Mouse (Mus musculus): ENCODE data around the gene Chaf1a. TPM values are rescaled to one million over a fixed set of nuclear protein-coding genes. Genes with fewer than 3 reads are reported as not detected.

Chaf1a gene
- polyA plus RNA-seq, 1 experiment from 2014 or later: 38.0 TPM

DNA sequence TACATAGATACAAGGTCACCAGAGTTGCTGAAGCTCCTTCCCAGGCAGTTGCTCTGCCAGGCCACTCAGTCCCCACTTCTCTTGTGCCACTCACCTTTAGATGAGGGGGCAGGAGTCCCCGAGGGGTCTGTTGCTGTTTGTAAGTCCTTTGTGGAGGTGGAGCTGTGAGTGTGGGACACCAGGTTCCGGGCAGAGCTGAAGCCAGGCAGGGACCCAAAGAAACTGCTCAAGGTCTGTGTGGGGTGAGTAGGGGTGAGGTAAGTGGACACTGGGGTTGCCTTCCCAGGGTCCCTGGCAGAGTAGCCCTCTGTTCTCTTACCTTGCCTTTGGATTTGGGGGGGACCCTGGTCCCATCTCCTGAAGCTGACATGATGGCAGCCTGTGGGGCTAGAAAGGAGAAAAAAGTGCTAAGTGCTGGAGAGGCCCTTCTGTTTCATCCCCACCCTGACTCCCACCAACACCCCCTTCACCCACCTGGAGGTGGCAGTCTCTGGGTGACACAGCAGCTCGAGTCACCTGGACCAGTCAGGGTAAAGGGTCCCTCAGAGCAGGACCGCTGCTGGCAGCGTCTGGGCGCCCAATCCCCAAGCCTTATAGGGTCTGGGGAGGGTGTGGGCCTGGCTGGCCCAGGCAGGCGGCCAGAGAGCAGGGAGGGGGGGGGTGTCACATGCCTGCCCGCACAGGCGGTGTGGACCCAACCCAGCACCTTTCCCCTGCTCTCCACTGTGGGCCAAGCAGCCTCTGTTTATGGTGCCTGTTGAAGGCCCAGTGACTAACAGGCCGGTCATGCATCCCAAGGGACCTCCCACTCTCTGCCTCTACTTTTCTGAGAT is 69.2 kb downstream of the Chaf1a start, which contains the start of gene Plin4:
TSS of gene Plin4 (minus strand) at position 585 of the 833 bp plus-strand sequence.
- DNase-seq (ENCODE audit: low spot score) (no peak), ATAC-seq (replicated peaks; ENCODE audit: low FRiP score) (no peak)
- Histone ChIP-seq H3K4me1 (replicated peaks; ENCODE audit: control insufficient read depth, insufficient read depth, low read length) (no peaks in the 10 kb centered on the region), H3K9ac (ENCODE audit: low read length) (no peak within 1 kb of the TSS), H3K4me2 (ENCODE audit: low read depth, low read length, severe bottlenecking) (no peak within 1 kb of the TSS), H3K9me3 (ENCODE audit: control insufficient read depth, low read length) (no peaks in the 10 kb centered on the region), H3K4me3 (ENCODE audit: low read depth, low read length) (no peak within 1 kb of the TSS), H3K27me3 (ENCODE audit: control insufficient read depth, insufficient read depth, low read length) (no peaks in the 10 kb centered on the region), H3K36me3 (ENCODE audit: control insufficient read depth, insufficient read depth, low read length) (no peaks in the 10 kb centered on the region), H3K27ac (ENCODE audit: low read depth, low read length) (no peak within 1 kb of the TSS)
- 59% methylated on average over 10 of the region's 10 CpGs for WGBS

- H3K4me2 ChIP-seq (ENCODE audit: low read depth, low read length, severe bottlenecking): no peak overlapping the region
- no peak overlapping the region for H3K27ac ChIP-seq (ENCODE audit: low read depth, low read length)
- no peak overlapping the region for H3K4me3 ChIP-seq (ENCODE audit: low read depth, low read length)
- no peak overlapping the region for H3K9ac ChIP-seq (ENCODE audit: low read length)
- 70% methylated on average over 4 of the region's 4 CpGs for WGBS
- DNase-seq (ENCODE audit: low spot score) (no peak), ATAC-seq (replicated peaks; ENCODE audit: low FRiP score) (no peak)
- H3K27me3 ChIP-seq (ENCODE audit: control insufficient read depth, insufficient read depth, low read length): no peaks in the 10 kb centered on the region
- no peaks in the 10 kb centered on the region for H3K36me3 ChIP-seq (ENCODE audit: control insufficient read depth, insufficient read depth, low read length)
- no peaks in the 10 kb centered on the region for H3K9me3 ChIP-seq (ENCODE audit: control insufficient read depth, low read length)
- no peaks in the 10 kb centered on the region for H3K4me1 ChIP-seq (replicated peaks; ENCODE audit: control insufficient read depth, insufficient read depth, low read length)
Observed at GRCm38 (mm10) chr17:56110571-56110970, 70.3 kb downstream of the Chaf1a start.

DNA sequence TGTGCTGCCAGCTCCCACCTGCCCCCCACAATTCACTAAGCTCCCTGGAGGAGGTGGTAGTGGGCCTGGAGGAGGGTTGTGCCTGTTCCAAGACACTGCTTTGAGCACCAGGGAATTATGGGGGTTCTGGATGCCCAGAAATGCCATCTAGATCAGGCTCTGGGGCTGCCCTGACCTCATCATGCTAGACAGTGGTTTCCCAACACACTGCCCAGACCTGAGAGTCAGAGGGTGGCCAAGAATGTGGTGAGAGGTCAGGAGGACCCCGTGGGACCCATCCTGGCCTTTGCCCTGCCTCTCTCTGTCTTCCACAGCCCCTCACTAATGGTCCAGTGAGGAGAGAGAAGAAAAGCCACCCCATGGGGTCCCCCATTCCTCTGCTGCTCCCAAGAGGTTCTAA is 70.8 kb downstream of the Chaf1a start:
- Histone ChIP-seq H3K4me3 (ENCODE audit: low read depth, low read length) (no peak overlapping the region), H3K9me3 (ENCODE audit: control insufficient read depth, low read length) (no peaks in the 10 kb centered on the region), H3K4me1 (replicated peaks; ENCODE audit: control insufficient read depth, insufficient read depth, low read length) (no peaks in the 10 kb centered on the region), H3K9ac (ENCODE audit: low read length) (no peak overlapping the region), H3K36me3 (ENCODE audit: control insufficient read depth, insufficient read depth, low read length) (no peaks in the 10 kb centered on the region), H3K4me2 (ENCODE audit: low read depth, low read length, severe bottlenecking) (no peak overlapping the region), H3K27ac (ENCODE audit: low read depth, low read length) (no peak overlapping the region), H3K27me3 (ENCODE audit: control insufficient read depth, insufficient read depth, low read length) (no peaks in the 10 kb centered on the region)
- 60% methylated on average over 1 of the region's 1 CpGs for WGBS
- ATAC-seq (replicated peaks; ENCODE audit: low FRiP score) (no peak), DNase-seq (ENCODE audit: low spot score) (no peak)

- Histone ChIP-seq H3K4me3 (ENCODE audit: low read depth, low read length) (no peak overlapping the region), H3K4me1 (replicated peaks; ENCODE audit: control insufficient read depth, insufficient read depth, low read length) (no peaks in the 10 kb centered on the region), H3K4me2 (ENCODE audit: low read depth, low read length, severe bottlenecking) (no peak overlapping the region), H3K36me3 (ENCODE audit: control insufficient read depth, insufficient read depth, low read length) (no peaks in the 10 kb centered on the region), H3K27me3 (ENCODE audit: control insufficient read depth, insufficient read depth, low read length) (no peaks in the 10 kb centered on the region; the same call in 1 of the 2 replicates), H3K9me3 (ENCODE audit: control insufficient read depth, low read length) (no peaks in the 10 kb centered on the region), H3K27ac (ENCODE audit: low read depth, low read length) (no peak overlapping the region), H3K9ac (ENCODE audit: low read length) (no peak overlapping the region)
- DNase-seq (ENCODE audit: low spot score): peak; percentile 80
- 42% methylated on average over 5 of the region's 5 CpGs for WGBS
- peak; percentile 57 for ATAC-seq (replicated peaks; ENCODE audit: low FRiP score)
Observed at GRCm38 (mm10) chr17:56111864-56112263, 71.6 kb downstream of the Chaf1a start.

- Histone ChIP-seq H3K36me3 (ENCODE audit: control insufficient read depth, insufficient read depth, low read length) (no peaks in the 10 kb centered on the region), H3K9ac (ENCODE audit: low read length) (no peak overlapping the region), H3K9me3 (ENCODE audit: control insufficient read depth, low read length) (no peaks in the 10 kb centered on the region), H3K4me3 (ENCODE audit: low read depth, low read length) (no peak overlapping the region), H3K4me2 (ENCODE audit: low read depth, low read length, severe bottlenecking) (no peak overlapping the region), H3K27ac (ENCODE audit: low read depth, low read length) (no peak overlapping the region), H3K27me3 (ENCODE audit: control insufficient read depth, insufficient read depth, low read length) (peaks cover 2% of the 10 kb centered on the region; the same call in 1 of the 2 replicates), H3K4me1 (replicated peaks; ENCODE audit: control insufficient read depth, insufficient read depth, low read length) (peaks cover 5% of the 10 kb centered on the region; the same call in 1 of the 2 replicates)
- ATAC-seq (replicated peaks; ENCODE audit: low FRiP score): no peak
- 55% methylated on average over 3 of the region's 3 CpGs for WGBS
- DNase-seq (ENCODE audit: low spot score): no peak
Observed at GRCm38 (mm10) chr17:56112743-56113142, 72.5 kb downstream of the Chaf1a start.

DNA sequence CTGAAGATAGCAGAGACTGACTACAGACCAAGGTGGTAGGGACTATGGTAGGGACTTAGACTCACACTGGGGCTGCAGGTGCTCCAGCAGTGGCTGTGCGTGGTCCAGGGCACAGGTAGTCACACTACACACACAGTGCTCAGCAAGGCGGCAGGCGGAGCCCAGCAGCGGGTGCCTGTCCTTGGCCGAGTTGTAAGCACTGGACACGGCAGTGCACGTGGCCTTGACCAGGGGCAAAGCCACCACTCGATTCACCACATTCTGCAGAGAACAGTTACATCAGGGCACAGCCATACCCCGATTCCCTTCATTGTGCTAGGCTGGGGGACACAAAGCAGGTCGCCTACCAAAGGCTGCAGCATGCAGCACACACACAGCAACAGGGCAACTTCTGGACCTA is 76.0 kb downstream of the Chaf1a start:
- Histone ChIP-seq H3K9ac (ENCODE audit: low read length) (no peak overlapping the region), H3K4me3 (ENCODE audit: low read depth, low read length) (no peak overlapping the region), H3K27ac (ENCODE audit: low read depth, low read length) (no peak overlapping the region), H3K4me2 (ENCODE audit: low read depth, low read length, severe bottlenecking) (no peak overlapping the region), H3K9me3 (ENCODE audit: control insufficient read depth, low read length) (no peaks in the 10 kb centered on the region), H3K27me3 (ENCODE audit: control insufficient read depth, insufficient read depth, low read length) (peaks cover 29% of the 10 kb centered on the region), H3K4me1 (replicated peaks; ENCODE audit: control insufficient read depth, insufficient read depth, low read length) (peaks cover 5% of the 10 kb centered on the region; the same call in 1 of the 2 replicates), H3K36me3 (ENCODE audit: control insufficient read depth, insufficient read depth, low read length) (no peaks in the 10 kb centered on the region)
- DNase-seq (ENCODE audit: low spot score) (no peak), ATAC-seq (replicated peaks; ENCODE audit: low FRiP score) (no peak)
- WGBS: 78% methylated on average over 10 of the region's 10 CpGs

DNA sequence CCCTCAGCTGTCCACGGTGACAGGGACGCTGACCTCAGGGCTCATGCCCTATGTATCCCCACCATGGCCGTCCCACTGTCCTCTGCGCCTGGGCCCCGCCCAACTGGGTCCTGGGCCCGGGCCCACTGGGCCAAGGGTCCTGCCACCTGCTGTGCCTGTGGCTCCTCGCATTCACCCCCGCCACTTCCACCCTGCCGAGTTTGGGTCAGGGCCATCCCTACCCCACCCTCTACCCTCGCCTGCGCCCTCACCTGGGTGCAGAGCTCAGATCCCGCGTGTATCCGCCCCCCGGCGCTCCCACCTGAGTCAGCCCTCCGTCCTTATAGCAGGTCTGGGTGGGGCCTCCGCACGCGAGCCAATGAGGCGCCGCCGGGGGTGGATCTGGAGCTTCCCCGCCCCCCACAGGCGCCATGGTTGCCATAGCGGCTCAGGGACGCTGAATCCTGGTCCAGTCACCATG is 77.0 kb downstream of the Chaf1a start, which contains the start of gene Plin5:
TSS of gene Plin5 (minus strand) at position 346 of the 460 bp plus-strand sequence.
- no peaks in the 10 kb centered on the region for H3K36me3 ChIP-seq (ENCODE audit: control insufficient read depth, insufficient read depth, low read length)
- ATAC-seq (replicated peaks; ENCODE audit: low FRiP score): peak; percentile 57; the same call in 1 of the 2 replicates
- under 1% methylated on average over 27 of the region's 27 CpGs for WGBS

DNA sequence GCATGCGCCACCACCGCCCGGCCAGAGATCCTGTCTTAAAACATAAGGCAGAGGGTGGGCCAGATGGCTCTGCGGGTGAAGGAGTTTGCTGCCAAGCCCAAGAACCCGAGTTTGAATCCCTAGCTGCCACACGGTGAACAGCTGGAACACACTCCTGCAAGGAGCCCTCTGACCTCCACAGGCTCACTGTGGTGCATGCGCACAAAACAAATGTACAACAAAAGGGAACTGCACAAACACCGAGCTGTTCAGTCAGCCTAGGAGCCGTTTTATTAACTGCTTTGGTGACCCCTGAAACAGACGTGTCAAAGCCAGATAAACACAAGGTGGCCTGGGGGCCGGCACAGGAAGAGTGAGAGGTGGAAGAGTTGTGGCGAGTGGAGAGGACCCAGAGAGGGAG is 79.2 kb downstream of the Chaf1a start:
- Histone ChIP-seq H3K4me3 (ENCODE audit: low read depth, low read length) (no peak overlapping the region), H3K36me3 (ENCODE audit: control insufficient read depth, insufficient read depth, low read length) (no peaks in the 10 kb centered on the region), H3K4me1 (replicated peaks; ENCODE audit: control insufficient read depth, insufficient read depth, low read length) (peaks cover 10% of the 10 kb centered on the region), H3K9me3 (ENCODE audit: control insufficient read depth, low read length) (peaks cover 10% of the 10 kb centered on the region), H3K9ac (ENCODE audit: low read length) (no peak overlapping the region), H3K4me2 (ENCODE audit: low read depth, low read length, severe bottlenecking) (no peak overlapping the region), H3K27me3 (ENCODE audit: control insufficient read depth, insufficient read depth, low read length) (peaks cover 51% of the 10 kb centered on the region), H3K27ac (ENCODE audit: low read depth, low read length) (no peak overlapping the region)
- WGBS: 52% methylated on average over 12 of the region's 12 CpGs
- ATAC-seq (replicated peaks; ENCODE audit: low FRiP score) (no peak), DNase-seq (ENCODE audit: low spot score) (no peak)

More for the DNA sequence above, 77.0 kb downstream of the Chaf1a start, which contains the start of gene Plin5:
- peak within 1 kb of the TSS; percentile 15; the same call in 1 of the 2 replicates for H3K4me3 ChIP-seq (ENCODE audit: low read depth, low read length)
- no peak within 1 kb of the TSS for H3K27ac ChIP-seq (ENCODE audit: low read depth, low read length)
- H3K4me2 ChIP-seq (ENCODE audit: low read depth, low read length, severe bottlenecking): peak within 1 kb of the TSS; percentile 54
- H3K9ac ChIP-seq (ENCODE audit: low read length): no peak within 1 kb of the TSS
- H3K4me1 ChIP-seq (replicated peaks; ENCODE audit: control insufficient read depth, insufficient read depth, low read length): peaks cover 5% of the 10 kb centered on the region; the same call in 1 of the 2 replicates
- peaks cover 39% of the 10 kb centered on the region for H3K27me3 ChIP-seq (ENCODE audit: control insufficient read depth, insufficient read depth, low read length)
- H3K9me3 ChIP-seq (ENCODE audit: control insufficient read depth, low read length): peaks cover 5% of the 10 kb centered on the region
- DNase-seq (ENCODE audit: low spot score): peak; percentile 72
